In the genomic region with DNA sequence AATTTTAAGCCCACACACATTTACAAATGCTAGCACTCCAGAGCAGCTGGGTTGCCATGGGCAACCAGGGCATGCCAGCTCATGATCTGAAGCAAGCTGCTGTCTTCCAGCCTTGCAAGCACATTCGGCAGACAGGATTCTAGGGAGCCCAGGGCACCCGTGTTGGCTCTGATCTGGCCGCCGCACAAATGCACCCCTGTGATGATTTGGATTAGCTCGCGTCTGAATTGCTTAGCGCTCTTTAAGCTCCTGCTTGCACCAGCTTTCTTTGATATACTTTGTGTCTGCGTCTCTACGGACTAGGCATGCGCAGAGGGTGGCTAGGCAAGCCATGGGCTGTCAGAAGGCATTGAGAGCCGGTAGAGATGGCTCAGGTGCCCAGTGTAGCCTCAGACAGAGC, we compare ENCODE assay signal across 8 mouse cellular contexts. TPM values are rescaled to one million over a fixed set of nuclear protein-coding genes. Genes with fewer than 3 reads are reported as not detected.
DNase-seq lines count a peak whose midpoint lies in the region; ATAC-seq lines count a peak whose summit lies in the region.

No protein-coding gene starts in this region.

- H3K4me2 ChIP-seq in embryonic facial prominence, embryonic 13.5 days = peak overlapping the region; percentile 49
- H3K4me2 ChIP-seq in midbrain, embryonic 14.5 days (ENCODE audit: low read length) = peak overlapping the region; percentile 56
- H3K4me2 ChIP-seq in intestine, embryonic 16.5 days (ENCODE audit: low read depth, low read length) = no peak overlapping the region
- H3K4me2 ChIP-seq in kidney, embryonic 15.5 days = no peak overlapping the region

- ATAC-seq in embryonic facial prominence, embryonic 13.5 days (ENCODE audit: insufficient number of reproducible peaks, insufficient read depth, low FRiP score, low TSS enrichment, low read depth) = no peak
- peak; percentile 89 for ATAC-seq in midbrain, embryonic 14.5 days (ENCODE audit: low FRiP score, low TSS enrichment)
- no peak for ATAC-seq in intestine, embryonic 16.5 days
- ATAC-seq in kidney, embryonic 15.5 days (replicated peaks; ENCODE audit: low FRiP score) = no peak

- H3K9ac ChIP-seq in embryonic facial prominence, embryonic 13.5 days = no peak overlapping the region
- H3K9ac ChIP-seq in midbrain, embryonic 14.5 days (replicated peaks; ENCODE audit: low read length) = peak overlapping the region; percentile 46
- H3K9ac ChIP-seq in intestine, embryonic 16.5 days (ENCODE audit: low read depth, low read length) = no peak overlapping the region
- no peak overlapping the region for H3K9ac ChIP-seq in kidney, embryonic 15.5 days

- peak overlapping the region; percentile 65; the same call in 1 of the 2 replicates for H3K27ac ChIP-seq in embryonic facial prominence, embryonic 13.5 days
- H3K27ac ChIP-seq in midbrain, embryonic 14.5 days (replicated peaks; ENCODE audit: low read depth, low read length) = peak overlapping the region; percentile 97
- no peak overlapping the region for H3K27ac ChIP-seq in intestine, embryonic 16.5 days (ENCODE audit: low read length)
- H3K27ac ChIP-seq in kidney, embryonic 15.5 days = no peak overlapping the region

- 35% methylated on average over 11 of the region's 11 CpGs for WGBS in embryonic facial prominence, embryonic 13.5 days
- 5% methylated on average over 11 of the region's 11 CpGs for WGBS in midbrain, embryonic 14.5 days
- WGBS in intestine, embryonic 16.5 days = 50% methylated on average over 11 of the region's 11 CpGs
- 86% methylated on average over 11 of the region's 11 CpGs for WGBS in kidney, embryonic 15.5 days

- H3K36me3 ChIP-seq in embryonic facial prominence, embryonic 13.5 days = no peaks in the 10 kb centered on the region
- H3K36me3 ChIP-seq in midbrain, embryonic 14.5 days (ENCODE audit: control insufficient read depth, insufficient read depth, low read length) = no peaks in the 10 kb centered on the region
- H3K36me3 ChIP-seq in intestine, embryonic 16.5 days (ENCODE audit: control insufficient read depth, insufficient read depth, low read length) = no peaks in the 10 kb centered on the region
- H3K36me3 ChIP-seq in kidney, embryonic 15.5 days = no peaks in the 10 kb centered on the region

- DNase-seq in brain, adult 2 months (ENCODE audit: low read depth, low spot score) = peak; percentile 93
- DNase-seq in layer of hippocampus, adult 18-20 months (ENCODE audit: low spot score in 2 of 2) = peak; percentile 88 to 95
- peak; percentile 93 for DNase-seq in midbrain, embryonic 14.5 days
- DNase-seq in thymus, adult 18-20 months = no peak
- DNase-seq in spleen, postnatal 14 days (ENCODE audit: low spot score in 2 of 2) = no peak

- no peaks in the 10 kb centered on the region for H3K27me3 ChIP-seq in embryonic facial prominence, embryonic 13.5 days
- H3K27me3 ChIP-seq in midbrain, embryonic 14.5 days (ENCODE audit: control insufficient read depth, insufficient read depth, low read length) = no peaks in the 10 kb centered on the region
- no peaks in the 10 kb centered on the region for H3K27me3 ChIP-seq in intestine, embryonic 16.5 days (replicated peaks; ENCODE audit: control insufficient read depth, insufficient read depth, low read length)
- no peaks in the 10 kb centered on the region for H3K27me3 ChIP-seq in kidney, embryonic 15.5 days

- H3K4me3 ChIP-seq in embryonic facial prominence, embryonic 13.5 days = no peak overlapping the region
- peak overlapping the region; percentile 28 for H3K4me3 ChIP-seq in midbrain, embryonic 14.5 days (replicated peaks; ENCODE audit: low read depth, low read length)
- no peak overlapping the region for H3K4me3 ChIP-seq in intestine, embryonic 16.5 days (ENCODE audit: low read length)
- no peak overlapping the region for H3K4me3 ChIP-seq in kidney, embryonic 15.5 days (replicated peaks)

- H3K4me1 ChIP-seq in embryonic facial prominence, embryonic 13.5 days = peaks cover 17% of the 10 kb centered on the region
- peaks cover 30% of the 10 kb centered on the region for H3K4me1 ChIP-seq in midbrain, embryonic 14.5 days (ENCODE audit: control insufficient read depth, insufficient read depth, low read length)
- H3K4me1 ChIP-seq in intestine, embryonic 16.5 days (ENCODE audit: control insufficient read depth, insufficient read depth, low read length) = no peaks in the 10 kb centered on the region
- H3K4me1 ChIP-seq in kidney, embryonic 15.5 days = peaks cover 6% of the 10 kb centered on the region; the same call in 1 of the 2 replicates

- H3K9me3 ChIP-seq in embryonic facial prominence, embryonic 13.5 days = no peaks in the 10 kb centered on the region
- no peaks in the 10 kb centered on the region for H3K9me3 ChIP-seq in midbrain, embryonic 14.5 days (ENCODE audit: control insufficient read depth, low read length)
- H3K9me3 ChIP-seq in intestine, embryonic 16.5 days (ENCODE audit: control insufficient read depth, low read length) = no peaks in the 10 kb centered on the region
- H3K9me3 ChIP-seq in kidney, embryonic 15.5 days (replicated peaks) = no peaks in the 10 kb centered on the region

RNA-seq across cellular contexts. Expression of a gene that starts 39.3 kb away (rescaled TPM):
- polyA plus RNA-seq in embryonic facial prominence, embryonic 13.5 days (2015; fragmentation: Nextera tagmentation; extraction: Ambion mirVana) = 0.24 TPM in 1 of 2 replicates, not detected in the other
- under 1 TPM; 0.12 to 0.13 TPM for total RNA-seq in layer of hippocampus, adult 18-20 months (2021)
- polyA plus RNA-seq in midbrain, embryonic 14.5 days (2014; fragmentation: Nextera tagmentation; extraction: Ambion mirVana) = 0.30 TPM in 1 of 2 replicates, not detected in the other
- not detected in 2 replicates for polyA plus RNA-seq in intestine, embryonic 16.5 days (2015; fragmentation: Nextera tagmentation; extraction: Ambion mirVana)
- polyA plus RNA-seq in kidney, embryonic 15.5 days (2015; fragmentation: Nextera tagmentation; extraction: Ambion mirVana) = not detected in 2 replicates

RNA-seq across cellular contexts. Expression of a gene that starts 49.7 kb away (rescaled TPM):
- polyA plus RNA-seq in embryonic facial prominence, embryonic 13.5 days (2015; fragmentation: Nextera tagmentation; extraction: Ambion mirVana) = 0.34 TPM in 1 of 2 replicates, not detected in the other
- total RNA-seq in layer of hippocampus, adult 18-20 months (2021) = not detected
- 0.81 and 1.00 TPM in 2 replicates for polyA plus RNA-seq in midbrain, embryonic 14.5 days (2014; fragmentation: Nextera tagmentation; extraction: Ambion mirVana)
- polyA plus RNA-seq in intestine, embryonic 16.5 days (2015; fragmentation: Nextera tagmentation; extraction: Ambion mirVana) = 0.38 and 0.39 TPM in 2 replicates
- 0.26 TPM in 1 of 2 replicates, not detected in the other for polyA plus RNA-seq in kidney, embryonic 15.5 days (2015; fragmentation: Nextera tagmentation; extraction: Ambion mirVana)

Comparison
In these comparisons a context has a peak if more than half of its experiments do, and no peak if none do; other contexts are left out.
1. DNase-seq: peak in brain, adult 2 months (single experiment), layer of hippocampus, adult 18-20 months (2 of 2) and midbrain, embryonic 14.5 days (single experiment); none in thymus, adult 18-20 months (0 of 2) and spleen, postnatal 14 days (0 of 2).
2. H3K27ac ChIP-seq: peak in embryonic facial prominence, embryonic 13.5 days (single experiment) and midbrain, embryonic 14.5 days (single experiment); none in intestine, embryonic 16.5 days (single experiment) and kidney, embryonic 15.5 days (single experiment).
3. H3K4me2 ChIP-seq: peak in embryonic facial prominence, embryonic 13.5 days (single experiment) and midbrain, embryonic 14.5 days (single experiment); none in intestine, embryonic 16.5 days (single experiment) and kidney, embryonic 15.5 days (single experiment).